Mouse (Mus musculus) MEL (cell line): Measurements from ENCODE around the gene Calb2.

Experiments
- CHD1 ChIP-seq: IDR thresholded peaks from 2 replicates; pipeline ENCODE4 v1.6.1; 2012; ENCODE audit warnings: low read depth, mild to moderate bottlenecking, inconsistent platforms, low read length, improper control_type of control experiment
- CHD2 ChIP-seq: IDR thresholded peaks from 2 replicates; pipeline ENCODE4 v1.6.1; 2011; ENCODE audit warnings: low read length, improper control_type of control experiment
- CTCF ChIP-seq, 3 experiments: IDR thresholded peaks in 2 of 3; conservative IDR thresholded peaks in 1 of 3; 2 replicates each; pipeline ENCODE4 v1.5.1; 2011 to 2012; ENCODE audit warnings: low read length in 3 of 3, low read depth in 2 of 3, mild to moderate bottlenecking in 2 of 3, improper control_type of control experiment in 1 of 3, inconsistent platforms in 1 of 3, mixed read lengths in 1 of 3, moderate library complexity in 1 of 3; ENCODE audit not compliant: control insufficient read depth in 1 of 3, insufficient read depth in 1 of 3, poor library complexity in 1 of 3, severe bottlenecking in 1 of 3
- EP300 ChIP-seq, 2 experiments: IDR thresholded peaks; 2 replicates each; pipeline ENCODE4 v1.6.1; 2011; ENCODE audit warnings: improper control_type of control experiment in 2 of 2, low read length in 2 of 2, low read depth in 1 of 2, mild to moderate bottlenecking in 1 of 2
- MAFK ChIP-seq: IDR thresholded peaks from 2 replicates; pipeline ENCODE4 v1.6.1; 2011; ENCODE audit warnings: low read depth, mild to moderate bottlenecking, low read length, improper control_type of control experiment, borderline replicate concordance
- MYB ChIP-seq: IDR thresholded peaks from 2 replicates; pipeline ENCODE4 v1.6.1; 2011; ENCODE audit warnings: mild to moderate bottlenecking, low read depth, low read length, improper control_type of control experiment
- NELFE ChIP-seq: IDR thresholded peaks from 2 replicates; pipeline ENCODE4 v1.6.1; 2011; ENCODE audit warnings: low read depth, low read length, improper control_type of control experiment
- POLR2A ChIP-seq, 2 experiments: IDR thresholded peaks; 2 replicates each; pipeline ENCODE4 v1.6.1; 2011 to 2012; ENCODE audit warnings: low read length in 2 of 2, mild to moderate bottlenecking in 2 of 2, control low read depth in 1 of 2, improper control_type of control experiment in 1 of 2, low read depth in 1 of 2, moderate library complexity in 1 of 2; ENCODE audit not compliant: control insufficient read depth in 1 of 2, insufficient read depth in 1 of 2, poor library complexity in 1 of 2
- ZC3H11A ChIP-seq: IDR thresholded peaks from 2 replicates; pipeline ENCODE4 v1.6.1; 2012; ENCODE audit warnings: low read depth, mild to moderate bottlenecking, inconsistent platforms, low read length, improper control_type of control experiment
- ZNF384 ChIP-seq: IDR thresholded peaks from 2 replicates; pipeline ENCODE4 v1.6.1; 2012; ENCODE audit warnings: low read depth, mild to moderate bottlenecking, inconsistent platforms, low read length, improper control_type of control experiment

- TF ChIP-seq CHD1 = no peak
- TF ChIP-seq CTCF (IDR thresholded peaks at IDR 0.05 in 2 of 3, conservative IDR thresholded peaks at IDR 0.05 in 1 of 3; ENCODE audit: control insufficient read depth in 1 of 3, insufficient read depth in 1 of 3, low read depth in 2 of 3, low read length in 3 of 3, poor library complexity in 1 of 3, severe bottlenecking in 1 of 3) = no peak
- TF ChIP-seq ZC3H11A = no peak
- no peak for TF ChIP-seq MYB
- no peak for TF ChIP-seq EP300 (IDR thresholded peaks at IDR 0.05; ENCODE audit: low read depth in 1 of 2, low read length in 2 of 2)
- TF ChIP-seq NELFE = no peak
- TF ChIP-seq ZNF384 = no peak
- no peak for TF ChIP-seq CHD2
- TF ChIP-seq MAFK = no peak
- TF ChIP-seq POLR2A (IDR thresholded peaks at IDR 0.05; ENCODE audit: control insufficient read depth in 1 of 2, insufficient read depth in 1 of 2, low read depth in 1 of 2, low read length in 2 of 2, poor library complexity in 1 of 2) = no peak
Measured at GRCm38 (mm10) chr8:110172161-110172560, 4.2 kb upstream of the Calb2 start.
